Mouse (Mus musculus) limb, embryonic 13.5 days (tissue): ENCODE measurements around the gene Steap3. TPM values are rescaled to one million over a fixed set of nuclear protein-coding genes. Genes with fewer than 3 reads are reported as not detected.
"Not testable (repeated sequence)": the region's sequence is repeated elsewhere in the genome, so short reads cannot be mapped to it uniquely, and the experiment has no call there.

Source experiments
- ATAC-seq: fragments of 200-750 bp; cut with Nextera tagmentation; 2 replicates; pipeline ENCODE4 v1.8.0; 2017; ENCODE audit warnings: low read depth, moderate number of reproducible peaks, moderate TSS enrichment; ENCODE audit not compliant: low FRiP score
- H3K27ac ChIP-seq: fragments of 300-500 bp; sonication (generic); 2 replicates; pipeline ENCODE4 v1.5.1; 2015; ENCODE audit warnings: inconsistent platforms, mild to moderate bottlenecking, moderate library complexity
- H3K27me3 ChIP-seq: fragments of 300-500 bp; sonication (generic); 2 replicates; pipeline ENCODE4 v1.6.1; 2015; ENCODE audit warnings: mild to moderate bottlenecking, inconsistent platforms
- H3K36me3 ChIP-seq: fragments of 300-500 bp; sonication (generic); 2 replicates; pipeline ENCODE4 v1.6.1; 2015; ENCODE audit warnings: inconsistent platforms, mild to moderate bottlenecking, moderate library complexity
- H3K4me1 ChIP-seq: fragments of 300-500 bp; sonication (generic); 2 replicates; pipeline ENCODE4 v1.6.1; 2015; ENCODE audit warnings: inconsistent platforms
- H3K4me2 ChIP-seq: fragments of 300-500 bp; sonication (generic); replicated peaks from 2 replicates; pipeline ENCODE4 v1.6.1; 2015; ENCODE audit warnings: inconsistent platforms, mild to moderate bottlenecking, moderate library complexity
- H3K4me3 ChIP-seq: fragments of 300-500 bp; sonication (generic); 2 replicates; pipeline ENCODE4 v1.5.1; 2015; ENCODE audit warnings: moderate library complexity, mild to moderate bottlenecking, inconsistent platforms
- H3K9ac ChIP-seq: fragments of 300-500 bp; sonication (generic); 2 replicates; pipeline ENCODE4 v1.6.1; 2015; ENCODE audit warnings: mild to moderate bottlenecking, inconsistent platforms
- H3K9me3 ChIP-seq: fragments of 300-500 bp; sonication (generic); 2 replicates; pipeline ENCODE4 v1.6.1; 2016; ENCODE audit warnings: inconsistent platforms
- WGBS: fragments of 180-500 bp; shearing (Covaris S2); methylation state at CpG from one replicate; pipeline ENCODE4 v1.1.7; 2015; 5-methylcytosine and 5-hydroxymethylcytosine counted together
- polyA plus RNA-seq: library from polyadenylated mRNA; unstranded; fragments of >200 nt; fragmentation: Nextera tagmentation; extraction: Ambion mirVana; gene quantifications from 2 replicates; pipeline ENCODE4 v1.2.1, GENCODE M21; 2015

The Steap3 gene
- polyA plus RNA-seq, result 5.1 and 5.6 TPM in 2 replicates

DNA sequence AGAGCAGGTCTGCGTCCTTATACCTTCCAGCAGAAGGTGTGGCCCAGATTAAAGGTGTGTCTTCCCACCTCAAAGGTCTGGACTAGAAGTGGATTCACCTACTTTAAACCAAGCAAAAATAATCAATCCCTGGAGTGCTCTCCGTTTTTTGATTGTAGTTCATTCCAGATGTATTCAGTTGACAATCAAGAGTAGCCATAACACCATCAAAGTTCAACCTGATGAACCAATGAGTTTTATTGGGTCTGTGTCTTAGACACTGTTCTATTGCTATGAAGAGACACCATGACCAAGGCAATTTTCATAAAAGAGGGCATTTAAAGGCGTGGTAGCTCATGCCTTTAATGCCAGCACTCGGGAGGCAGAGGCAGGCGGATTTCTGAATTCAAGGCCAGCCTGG is at the start of gene Steap3:
Steap3 (minus strand) TSS at position 101 of the 400 bp plus-strand sequence.
- ATAC-seq, result no peak
- WGBS, result 90% methylated on average over 5 of the region's 5 CpGs

DNA sequence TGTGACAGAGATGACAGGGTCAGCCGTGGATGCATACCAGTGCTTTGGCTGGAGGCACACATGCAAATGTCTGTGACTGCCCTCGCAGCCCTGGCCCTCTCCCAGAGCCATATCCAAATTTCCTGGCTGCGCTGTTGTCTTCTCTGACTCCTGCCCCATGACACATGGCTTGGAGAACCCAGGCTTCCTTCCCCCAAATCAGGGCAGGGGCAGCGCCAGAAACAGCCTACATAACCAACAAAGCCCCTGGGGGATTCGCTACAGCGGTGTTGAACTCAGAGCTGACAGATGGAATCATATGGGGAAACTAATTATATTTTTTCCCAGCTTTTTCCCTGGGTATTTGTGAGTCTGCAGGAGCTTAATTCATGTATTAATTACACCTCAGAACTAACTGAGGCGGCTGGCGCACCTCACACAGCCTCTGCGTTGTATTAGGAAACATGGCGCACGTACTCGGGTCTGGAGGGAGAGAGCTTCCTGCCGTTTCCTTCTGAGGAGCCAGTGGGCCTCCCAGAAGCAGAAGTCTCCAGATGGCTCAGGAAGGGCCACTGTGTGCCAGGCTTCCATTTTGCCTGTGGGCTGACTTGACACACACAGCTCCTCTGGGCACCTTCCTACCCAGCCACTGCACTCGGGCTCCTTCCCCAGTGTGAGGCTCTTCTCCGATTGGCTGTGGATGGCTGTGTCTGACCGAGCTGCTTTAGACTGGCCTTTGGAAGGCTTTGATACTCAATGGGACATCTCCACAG is 48.9 kb upstream of the Steap3 start:
- Histone ChIP-seq H3K27me3 (no peaks in the 10 kb centered on the region), H3K4me1 (no peaks in the 10 kb centered on the region), H3K9me3 (no peaks in the 10 kb centered on the region), H3K9ac (no peak overlapping the region), H3K4me3 (no peak overlapping the region), H3K36me3 (no peaks in the 10 kb centered on the region), H3K4me2 (no peak overlapping the region), H3K27ac (no peak overlapping the region)
- 76% methylated on average over 16 of the region's 16 CpGs for WGBS
- no peak for ATAC-seq

More for the DNA sequence above, at the start of gene Steap3:
- no peak within 1 kb of the TSS for H3K9ac ChIP-seq
- no peak within 1 kb of the TSS for H3K27ac ChIP-seq
- H3K36me3 ChIP-seq, result no peaks in the 10 kb centered on the region
- H3K4me1 ChIP-seq, result no peaks in the 10 kb centered on the region
- H3K4me2 ChIP-seq, result no peak within 1 kb of the TSS
- no peaks in the 10 kb centered on the region for H3K9me3 ChIP-seq
- no peak within 1 kb of the TSS for H3K4me3 ChIP-seq
- H3K27me3 ChIP-seq, result no peaks in the 10 kb centered on the region

DNA sequence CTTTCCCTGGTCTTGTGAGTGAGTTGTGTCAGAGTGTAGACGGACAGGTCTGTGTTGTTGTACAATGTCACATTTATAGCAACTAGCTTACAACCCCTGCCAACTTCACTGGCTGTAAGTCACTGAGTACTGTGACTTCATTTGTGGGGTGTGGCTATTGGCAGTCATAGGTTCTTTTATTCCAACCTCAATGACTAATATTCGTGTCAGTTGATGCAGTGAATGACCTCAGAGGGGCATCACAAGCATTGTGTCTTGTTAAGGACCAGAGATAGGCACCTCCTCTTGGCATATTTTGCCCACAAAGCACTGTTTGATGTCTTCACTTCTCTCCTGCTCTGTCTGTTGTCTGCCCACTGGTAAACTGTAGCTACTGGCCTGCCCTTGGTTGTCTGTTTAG is 33.3 kb upstream of the Steap3 start:
- H3K9me3 ChIP-seq, result no peaks in the 10 kb centered on the region
- no peaks in the 10 kb centered on the region for H3K27me3 ChIP-seq
- H3K4me2 ChIP-seq, result no peak overlapping the region
- 66% methylated on average over 2 of the region's 2 CpGs for WGBS
- H3K4me1 ChIP-seq, result no peaks in the 10 kb centered on the region
- no peak for ATAC-seq
- no peak overlapping the region for H3K4me3 ChIP-seq
- no peaks in the 10 kb centered on the region for H3K36me3 ChIP-seq
- H3K27ac ChIP-seq, result no peak overlapping the region
- H3K9ac ChIP-seq, result no peak overlapping the region

DNA sequence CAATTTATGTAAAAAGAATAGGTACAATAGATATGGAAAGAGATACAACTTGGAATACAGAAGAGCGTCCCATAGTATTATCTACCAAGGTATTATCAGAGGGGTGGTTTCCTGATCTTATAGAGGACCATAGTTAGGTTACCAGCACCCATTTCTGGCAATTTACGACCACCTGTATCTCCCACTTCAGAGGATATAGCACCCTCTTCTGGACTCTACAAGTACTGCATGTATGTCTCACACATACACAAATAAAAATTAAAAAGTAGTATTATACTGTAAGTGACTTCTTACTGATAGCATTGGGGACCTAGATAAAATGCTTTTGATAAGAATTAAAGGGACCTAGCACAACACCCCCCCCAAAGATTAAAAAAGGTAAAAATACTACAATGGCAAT is 24.4 kb upstream of the Steap3 start:
- no peak overlapping the region for H3K4me2 ChIP-seq
- H3K27me3 ChIP-seq, result no peaks in the 10 kb centered on the region
- 94% methylated on average over 2 of the region's 2 CpGs for WGBS
- H3K4me3 ChIP-seq, result no peak overlapping the region
- H3K4me1 ChIP-seq, result no peaks in the 10 kb centered on the region
- H3K36me3 ChIP-seq, result no peaks in the 10 kb centered on the region
- no peak overlapping the region for H3K27ac ChIP-seq
- peaks cover 9% of the 10 kb centered on the region; the same call in 1 of the 2 replicates for H3K9me3 ChIP-seq
- ATAC-seq, result no peak
- no peak overlapping the region for H3K9ac ChIP-seq

DNA sequence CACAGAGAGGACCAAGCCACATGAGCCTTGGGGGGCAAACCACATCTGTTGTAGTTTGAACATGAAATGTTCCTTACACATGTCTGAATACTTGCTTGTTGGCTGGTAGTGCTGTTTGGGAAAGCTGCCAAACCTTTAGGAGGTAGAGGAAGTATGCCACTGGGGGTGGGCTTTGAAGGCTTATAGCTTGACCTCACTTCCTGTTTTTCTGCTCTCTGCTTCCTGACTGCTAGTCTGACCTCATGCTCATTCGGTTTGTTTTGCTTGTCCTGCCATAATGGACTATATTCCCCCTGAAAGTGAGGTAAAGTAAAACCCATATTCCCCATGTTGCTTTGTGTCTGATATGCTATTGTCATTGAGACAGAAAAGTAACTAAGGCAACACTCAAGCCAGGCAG is 21.3 kb upstream of the Steap3 start:
- Histone ChIP-seq H3K9ac (no peak overlapping the region), H3K4me3 (no peak overlapping the region), H3K4me1 (no peaks in the 10 kb centered on the region), H3K9me3 (peaks cover 4% of the 10 kb centered on the region; the same call in 1 of the 2 replicates), H3K36me3 (no peaks in the 10 kb centered on the region), H3K27me3 (no peaks in the 10 kb centered on the region), H3K4me2 (no peak overlapping the region), H3K27ac (no peak overlapping the region)
- 38% methylated on average over 1 of the region's 1 CpGs for WGBS
- ATAC-seq, result no peak

DNA sequence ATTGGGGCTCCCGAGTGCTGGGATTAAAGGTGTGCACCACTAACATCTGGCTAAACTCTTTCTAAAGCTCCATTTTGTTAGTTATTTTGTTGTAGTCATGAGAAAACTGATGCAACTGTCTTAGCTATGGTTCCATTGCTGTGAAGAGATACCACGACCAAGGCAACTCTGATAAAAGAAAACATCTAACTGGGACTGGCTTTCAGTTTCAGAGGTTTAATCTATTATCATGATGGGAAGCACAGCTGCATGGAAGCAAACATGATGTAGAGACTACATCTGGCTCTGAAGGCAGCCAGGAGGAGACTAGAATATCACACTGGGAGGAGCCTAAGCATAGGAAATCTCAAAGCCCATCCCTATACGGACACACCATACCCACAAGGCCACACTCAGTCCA is 19.2 kb upstream of the Steap3 start:
- Histone ChIP-seq H3K4me2 (no peak overlapping the region), H3K4me3 (no peak overlapping the region), H3K4me1 (no peaks in the 10 kb centered on the region), H3K36me3 (no peaks in the 10 kb centered on the region), H3K27me3 (no peaks in the 10 kb centered on the region), H3K27ac (no peak overlapping the region), H3K9ac (no peak overlapping the region), H3K9me3 (peaks cover 4% of the 10 kb centered on the region; the same call in 1 of the 2 replicates)
- no peak for ATAC-seq
- 73% methylated on average over 3 of the region's 3 CpGs for WGBS

DNA sequence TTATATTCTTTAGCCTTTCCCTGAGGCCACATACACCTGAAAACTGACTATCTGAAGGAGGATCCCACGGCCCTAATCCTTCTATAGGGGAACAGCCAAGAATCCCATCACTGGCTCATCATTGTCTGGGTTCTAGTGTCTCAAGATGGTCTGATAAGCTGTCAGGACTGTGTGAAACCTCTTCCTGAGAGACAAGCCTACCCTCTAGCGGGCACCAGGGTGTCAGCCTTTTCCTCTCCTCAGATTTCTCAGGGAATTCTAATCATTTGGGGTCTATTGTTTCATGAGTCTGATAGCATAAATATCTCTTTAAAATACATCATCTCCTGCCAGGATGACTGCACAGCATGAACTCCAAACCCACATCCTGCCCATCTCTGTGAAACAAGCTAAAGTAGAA is 17.3 kb upstream of the Steap3 start:
- no peak overlapping the region for H3K9ac ChIP-seq
- no peak overlapping the region for H3K4me3 ChIP-seq
- H3K27me3 ChIP-seq, result no peaks in the 10 kb centered on the region
- H3K4me1 ChIP-seq, result no peaks in the 10 kb centered on the region
- 67% methylated on average over 2 of the region's 2 CpGs for WGBS
- no peak for ATAC-seq
- H3K4me2 ChIP-seq, result no peak overlapping the region
- peaks cover 4% of the 10 kb centered on the region; the same call in 1 of the 2 replicates for H3K9me3 ChIP-seq
- H3K27ac ChIP-seq, result no peak overlapping the region
- H3K36me3 ChIP-seq, result no peaks in the 10 kb centered on the region

DNA sequence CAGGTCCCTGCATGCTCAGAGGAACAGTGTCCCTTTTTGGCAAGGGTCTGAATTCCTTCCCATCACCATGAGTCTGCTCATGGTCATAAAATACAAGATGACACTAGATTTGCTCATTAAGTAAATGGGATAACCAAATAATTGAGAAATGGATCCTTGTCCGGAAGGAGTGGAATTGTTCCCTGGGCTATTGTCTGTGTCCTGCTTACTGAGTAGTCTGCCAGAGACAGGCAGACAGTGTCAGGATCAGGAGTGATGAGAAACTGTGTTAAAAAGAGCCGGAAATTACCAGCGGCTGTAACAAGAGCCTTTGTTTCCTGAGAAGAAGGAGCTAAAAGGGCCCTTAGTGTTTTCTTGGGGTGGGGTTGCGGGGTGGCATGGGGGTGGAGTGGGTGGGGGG is 15.2 kb upstream of the Steap3 start:
- WGBS, result 55% methylated on average over 4 of the region's 4 CpGs
- peaks cover 4% of the 10 kb centered on the region; the same call in 1 of the 2 replicates for H3K9me3 ChIP-seq
- H3K9ac ChIP-seq, result no peak overlapping the region
- H3K27me3 ChIP-seq, result no peaks in the 10 kb centered on the region
- H3K36me3 ChIP-seq, result no peaks in the 10 kb centered on the region
- H3K4me1 ChIP-seq, result no peaks in the 10 kb centered on the region
- H3K27ac ChIP-seq, result no peak overlapping the region
- H3K4me2 ChIP-seq, result no peak overlapping the region
- ATAC-seq, result no peak
- no peak overlapping the region for H3K4me3 ChIP-seq

DNA sequence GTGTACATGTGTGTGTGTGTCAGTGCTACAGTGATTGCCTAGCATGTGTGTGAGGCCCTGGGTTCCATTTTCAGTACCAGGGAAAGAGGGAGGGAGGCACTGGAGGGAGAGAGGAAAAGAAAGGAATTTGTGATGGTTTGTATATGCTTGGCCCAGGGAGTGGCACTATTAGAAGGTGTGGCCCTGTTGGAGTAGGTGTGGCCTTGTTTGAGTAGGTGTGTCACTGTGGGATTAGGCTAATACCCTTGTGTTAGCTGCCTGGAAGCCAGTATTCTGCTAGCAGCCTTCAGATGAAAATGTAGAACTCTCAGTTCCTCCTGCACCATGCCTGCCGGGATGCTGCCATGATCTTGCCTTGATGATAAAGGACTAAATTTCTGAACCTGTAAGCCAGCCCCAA is 3.6 kb upstream of the Steap3 start:
- ATAC-seq, H3K4me3 ChIP-seq, H3K27me3 ChIP-seq, H3K4me2 ChIP-seq, H3K27ac ChIP-seq, H3K4me1 ChIP-seq, H3K9me3 ChIP-seq, H3K9ac ChIP-seq, H3K36me3 ChIP-seq: not testable (repeated sequence)
- 78% methylated on average over 1 of the region's 1 CpGs for WGBS

DNA sequence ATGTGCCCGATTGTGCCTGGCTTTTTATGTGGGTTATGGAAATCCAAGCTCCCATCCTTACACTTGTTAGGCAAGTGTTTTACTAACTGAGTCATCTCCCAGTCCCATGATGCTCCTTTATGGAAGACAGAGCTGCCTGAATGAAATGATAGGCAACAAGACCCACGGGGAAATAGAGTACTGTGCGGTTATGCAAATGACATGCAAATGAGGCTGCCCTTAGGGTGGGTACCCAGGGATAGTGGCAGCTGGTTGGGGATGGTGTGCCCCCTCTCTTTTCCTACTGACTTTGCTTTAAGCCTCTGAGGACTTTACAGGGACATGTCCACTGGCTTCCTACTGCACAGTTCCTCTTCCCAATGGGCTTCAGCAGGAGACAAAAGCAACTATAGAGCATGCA is 2.7 kb upstream of the Steap3 start:
- Histone ChIP-seq H3K27ac (no peak overlapping the region), H3K36me3 (no peaks in the 10 kb centered on the region), H3K4me3 (no peak overlapping the region), H3K9me3 (no peaks in the 10 kb centered on the region), H3K4me1 (no peaks in the 10 kb centered on the region), H3K27me3 (no peaks in the 10 kb centered on the region), H3K4me2 (no peak overlapping the region), H3K9ac (no peak overlapping the region)
- ATAC-seq, result no peak
- 77% methylated on average over 3 of the region's 3 CpGs for WGBS

DNA sequence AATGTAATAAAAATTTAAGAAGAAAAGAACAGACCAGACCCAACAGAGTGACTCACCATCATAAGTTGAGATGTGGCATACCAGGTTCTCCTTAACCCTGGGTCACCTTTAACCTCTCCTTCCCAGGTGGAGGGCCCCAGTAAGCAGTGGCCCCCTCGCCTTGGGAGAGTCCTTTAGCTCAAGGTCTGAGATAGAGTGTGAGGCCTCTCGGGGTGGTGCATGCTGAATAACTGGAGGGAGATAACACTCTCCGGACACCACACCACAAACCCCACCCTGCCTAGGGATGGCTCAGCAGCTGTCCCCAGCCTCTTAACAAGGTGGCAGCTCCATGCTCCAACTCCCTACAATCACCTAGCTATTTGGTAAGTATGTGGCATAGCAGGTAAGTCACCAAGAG is 1.6 kb downstream of the Steap3 start:
- Histone ChIP-seq H3K4me3 (no peak overlapping the region), H3K9ac (no peak overlapping the region), H3K27ac (no peak overlapping the region), H3K27me3 (no peaks in the 10 kb centered on the region), H3K4me2 (no peak overlapping the region), H3K9me3 (no peaks in the 10 kb centered on the region), H3K4me1 (peaks cover 10% of the 10 kb centered on the region), H3K36me3 (no peaks in the 10 kb centered on the region)
- ATAC-seq, result no peak
- 79% methylated on average over 3 of the region's 3 CpGs for WGBS

DNA sequence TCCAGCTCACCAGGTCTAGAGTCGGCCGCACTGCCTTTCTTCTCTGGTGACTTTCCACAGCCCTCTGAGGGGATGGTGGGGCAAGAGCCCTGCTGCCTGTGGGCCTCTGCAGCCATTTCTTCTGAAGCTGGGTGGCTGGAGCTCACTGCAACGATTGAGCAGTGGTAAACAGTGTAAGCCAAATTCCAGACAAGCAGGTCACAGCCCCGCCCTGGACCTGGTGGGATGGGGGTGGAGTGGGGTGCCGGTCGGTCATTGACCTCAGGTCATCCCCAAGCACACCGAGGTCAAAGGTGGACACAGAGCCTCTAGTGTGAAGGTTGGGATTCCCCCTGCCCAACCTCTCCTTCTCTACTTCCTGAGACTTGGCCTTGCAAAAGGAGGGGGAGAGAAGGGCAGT is 2.4 kb downstream of the Steap3 start:
- peaks cover 17% of the 10 kb centered on the region for H3K4me1 ChIP-seq
- H3K27me3 ChIP-seq, result no peaks in the 10 kb centered on the region
- H3K4me2 ChIP-seq, result no peak overlapping the region
- no peak for ATAC-seq
- no peak overlapping the region for H3K27ac ChIP-seq
- H3K36me3 ChIP-seq, result no peaks in the 10 kb centered on the region
- WGBS, result 56% methylated on average over 7 of the region's 7 CpGs
- H3K9me3 ChIP-seq, result no peaks in the 10 kb centered on the region
- no peak overlapping the region for H3K9ac ChIP-seq
- no peak overlapping the region for H3K4me3 ChIP-seq

DNA sequence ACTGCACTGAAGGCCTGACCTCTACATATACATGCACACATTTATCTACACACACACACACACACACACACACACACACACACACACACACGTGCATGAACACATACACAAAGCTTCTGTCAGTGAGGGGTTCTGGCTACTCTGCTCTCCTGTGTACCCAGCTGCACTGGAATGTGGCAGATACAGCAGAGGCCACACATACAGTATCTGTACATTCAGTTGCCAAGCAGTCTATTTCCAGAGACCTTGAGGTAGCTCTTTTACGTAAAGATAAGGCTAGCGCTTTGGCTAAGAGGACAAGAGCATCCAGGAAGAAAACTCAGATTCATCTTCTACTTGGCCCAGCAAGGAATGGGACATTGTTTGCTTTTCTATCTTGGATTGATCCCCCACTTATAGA is 4.9 kb downstream of the Steap3 start:
- Histone ChIP-seq H3K4me3 (no peak overlapping the region), H3K4me1 (peaks cover 38% of the 10 kb centered on the region), H3K9me3 (no peaks in the 10 kb centered on the region), H3K27ac (no peak overlapping the region), H3K4me2 (no peak overlapping the region), H3K36me3 (no peaks in the 10 kb centered on the region), H3K9ac (no peak overlapping the region), H3K27me3 (0 out of 2 replicates have a peak, but pooled peaks cover 6% of the 10 kb centered on the region)
- 86% methylated on average over 3 of the region's 3 CpGs for WGBS
- ATAC-seq, result no peak
